Mouse (Mus musculus): ENCODE measurements at regions not wholly inside any gene's neighbourhood (a gene's known extent, or its start where the extent isn't known, plus 50 kb on each side); places are given as distances from the start of the nearest gene placed in this dataset.

GRCm38 (mm10) chr4:153223019-153223418 is 259.6 kb downstream of the Ajap1 start:
- TF ChIP-seq CTCF (IDR thresholded peaks at IDR 0.05; ENCODE audit: low read depth) (no peak), EP300 (IDR thresholded peaks at IDR 0.05; ENCODE audit: low read depth) (no peak)
